Mouse (Mus musculus): ENCODE results near the gene Ano4.
A peak's percentile ranks its signal among the peaks of the same experiment; 100 is the strongest.

The Ano4 gene

DNA sequence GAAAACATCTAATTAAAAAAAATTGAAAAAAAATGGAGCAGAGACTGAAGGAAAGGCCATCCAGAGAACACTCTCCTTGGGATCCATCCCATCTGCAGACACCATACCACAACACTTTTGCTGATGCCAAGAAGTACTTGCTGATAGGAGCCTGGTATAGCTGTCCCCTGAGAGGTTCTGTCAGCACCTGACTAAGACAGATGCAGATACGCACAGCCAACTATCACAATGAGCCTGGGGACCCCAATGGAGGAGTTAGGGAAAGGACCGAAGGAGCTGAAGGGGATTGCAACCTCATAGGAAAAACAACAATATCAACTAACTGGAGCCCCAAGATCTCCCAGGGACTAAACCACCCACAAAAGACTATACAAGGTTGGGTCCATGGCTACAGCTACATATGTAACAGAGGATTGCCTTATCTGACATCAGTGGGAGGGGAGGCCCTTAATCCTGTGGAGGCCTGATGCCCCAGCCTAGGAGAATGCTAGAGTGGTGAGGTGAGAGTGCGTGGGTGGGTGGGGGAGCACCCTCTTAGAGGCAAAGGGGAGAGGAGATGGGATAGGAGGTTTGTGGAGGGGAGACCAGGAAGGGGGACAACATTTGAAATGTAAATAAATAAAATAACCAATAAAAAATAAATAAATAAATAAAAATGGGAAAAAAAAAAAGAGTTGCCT is 71.4 kb downstream of the Ano4 start:
- DNase-seq: no peak

DNA sequence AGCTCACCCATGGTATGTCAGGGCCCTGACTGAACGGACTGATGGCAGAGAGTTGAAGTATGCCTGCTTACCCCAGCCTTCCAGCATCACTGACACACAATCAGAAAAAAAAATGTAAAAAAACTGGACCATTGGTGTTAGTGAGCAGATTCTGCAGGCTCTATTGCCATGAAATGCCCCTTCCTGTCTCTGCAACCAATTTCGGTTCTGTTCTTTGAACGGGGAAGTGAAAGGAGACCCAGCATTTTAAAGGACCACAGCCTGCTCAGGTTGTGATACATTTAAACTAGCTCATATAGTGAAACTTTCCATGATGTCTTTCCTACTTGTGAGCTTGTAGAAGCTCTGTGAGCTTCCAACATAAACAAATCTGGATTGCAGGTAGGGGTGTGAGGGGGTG is 77.2 kb downstream of the Ano4 start:
- DNase-seq: no peak

GRCm38 (mm10) chr10:89263396-89263795 is 81.2 kb downstream of the Ano4 start:
- no peak for DNase-seq

- peak; percentile 3 for DNase-seq
These were observed 86.8 kb downstream of the Ano4 start for GRCm38 (mm10) chr10:89257457-89258381.

DNA sequence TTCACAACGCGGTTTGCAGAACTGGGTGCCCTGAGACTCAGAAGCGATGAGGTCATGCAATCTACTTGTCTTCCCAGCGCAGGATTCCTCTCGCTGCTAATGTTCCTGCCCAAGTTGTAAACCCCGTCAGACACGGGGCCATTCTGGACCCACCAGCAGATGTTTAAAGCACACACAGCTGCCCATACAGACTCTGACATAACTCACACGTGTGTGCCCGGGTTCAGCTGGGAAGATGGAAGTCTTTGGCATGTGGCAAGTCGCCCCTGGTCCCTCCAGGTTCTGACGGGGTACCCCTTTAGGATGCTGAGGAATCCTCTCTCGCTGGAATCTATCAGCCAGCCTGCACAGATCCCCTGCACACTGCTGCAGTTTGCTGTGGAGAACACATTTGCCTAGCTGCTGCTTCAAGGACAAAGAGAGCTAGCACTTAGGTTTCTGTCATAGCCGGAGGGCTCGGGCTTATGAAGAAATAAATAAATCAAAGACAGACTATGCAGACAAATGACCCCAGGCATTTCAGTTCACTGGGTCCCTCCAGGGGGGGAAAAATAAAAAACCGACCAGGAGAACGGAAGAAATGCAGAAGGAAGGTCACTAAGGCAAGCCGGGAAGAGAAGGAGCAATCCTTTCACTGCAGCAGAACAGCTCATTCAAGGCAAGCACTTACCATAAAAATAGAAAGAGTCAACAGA is 87.7 kb downstream of the Ano4 start:
- no peak for DNase-seq

GRCm38 (mm10) chr10:89254765-89255164 is 89.8 kb downstream of the Ano4 start:
- DNase-seq: no peak

DNA sequence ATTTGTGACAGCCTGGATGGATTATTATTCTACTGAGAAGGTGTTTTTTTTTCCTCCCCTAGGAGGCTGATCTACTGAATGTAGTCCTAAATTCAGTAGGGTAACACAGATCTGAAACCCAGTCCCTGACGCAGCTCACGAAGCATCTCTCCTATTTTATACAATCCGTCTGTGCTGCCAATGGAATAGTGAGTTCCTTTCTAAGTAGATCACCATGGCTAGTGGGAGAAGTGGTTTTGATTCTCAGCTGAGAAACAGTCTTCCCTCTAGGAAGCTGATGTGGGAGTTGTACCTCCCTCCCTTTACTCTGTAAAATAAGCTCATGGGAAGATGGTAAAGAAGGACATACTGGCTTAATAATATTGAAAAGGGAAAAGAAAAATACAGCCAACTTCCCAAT is 90.8 kb downstream of the Ano4 start:
- DNase-seq: no peak

GRCm38 (mm10) chr10:89252636-89253035 is 91.9 kb downstream of the Ano4 start:
- DNase-seq: no peak

- no peak for DNase-seq
These were observed 100.8 kb downstream of the Ano4 start for GRCm38 (mm10) chr10:89243808-89244207.

GRCm38 (mm10) chr10:89224524-89224923 is 120.0 kb downstream of the Ano4 start:
- peak; percentile 37 for DNase-seq

GRCm38 (mm10) chr10:89222284-89222989 is 122.1 kb downstream of the Ano4 start:
- no peak for DNase-seq

DNA sequence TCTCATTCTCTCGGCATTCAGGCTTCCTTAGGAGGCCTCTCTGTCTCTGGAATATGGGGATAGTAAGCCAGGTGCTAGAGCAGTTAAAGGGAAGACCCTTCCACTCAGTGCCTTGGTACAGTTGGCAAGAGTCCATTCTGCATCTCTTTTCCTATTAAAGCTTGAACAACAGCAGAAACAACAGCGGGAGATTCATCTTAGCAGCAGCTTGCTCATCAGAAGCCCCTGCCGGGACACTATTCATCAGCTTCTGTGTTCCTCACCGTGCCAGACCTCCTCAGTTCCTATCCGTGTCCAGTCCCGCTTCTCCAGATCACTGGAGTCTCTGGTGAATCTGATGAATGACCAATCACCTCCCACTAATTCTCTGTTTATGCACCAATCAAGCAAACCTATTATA is 128.5 kb downstream of the Ano4 start:
- DNase-seq: no peak

GRCm38 (mm10) chr10:89205858-89206257 is 138.7 kb downstream of the Ano4 start:
- DNase-seq: peak; percentile 6

DNA sequence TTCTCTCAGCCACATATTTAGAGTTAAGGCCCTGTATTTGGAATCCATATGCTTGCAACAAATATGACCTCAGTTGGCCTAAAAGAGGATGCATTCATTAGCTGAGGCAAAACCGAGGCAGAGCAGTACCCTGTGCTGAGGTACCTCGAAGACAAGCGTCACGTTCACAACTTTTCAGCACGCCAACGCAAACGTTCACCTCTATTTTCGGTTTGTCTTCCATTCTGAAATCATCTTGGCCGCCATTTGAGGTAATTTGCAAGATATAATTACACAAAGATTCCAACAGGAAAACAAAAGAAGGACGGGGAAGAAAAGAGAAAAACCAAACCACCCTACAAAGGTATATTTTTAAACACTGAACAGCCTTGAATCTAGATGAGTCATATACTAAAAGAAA is 148.1 kb downstream of the Ano4 start:
- DNase-seq: no peak

- no peak for DNase-seq
These were observed 149.5 kb downstream of the Ano4 start for GRCm38 (mm10) chr10:89195068-89195467.

GRCm38 (mm10) chr10:89194440-89194839 is 150.1 kb downstream of the Ano4 start:
- no peak for DNase-seq

DNA sequence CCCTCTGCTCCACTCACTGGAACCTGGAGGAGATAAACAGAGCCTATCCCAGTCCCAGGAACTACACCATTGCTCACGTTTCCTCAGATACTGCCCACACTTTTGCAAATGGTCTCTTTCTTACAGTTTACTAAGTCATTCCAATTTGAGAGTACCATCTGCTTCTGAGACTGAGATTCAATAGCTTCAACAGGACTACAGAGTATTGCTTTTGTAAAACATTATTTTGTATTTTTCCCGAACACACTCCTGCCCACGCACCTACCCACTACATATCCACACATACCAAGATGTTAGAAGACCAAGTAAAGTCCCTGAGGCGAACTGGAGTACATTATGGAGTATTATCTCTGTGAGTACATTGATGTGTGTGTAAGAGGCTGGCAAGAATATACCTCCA is 166.6 kb downstream of the Ano4 start:
- no peak for DNase-seq

- no peak for DNase-seq
These were observed 180.0 kb downstream of the Ano4 start for GRCm38 (mm10) chr10:89164533-89164932.

GRCm38 (mm10) chr10:89155502-89155901 is 189.1 kb downstream of the Ano4 start:
- no peak for DNase-seq

DNA sequence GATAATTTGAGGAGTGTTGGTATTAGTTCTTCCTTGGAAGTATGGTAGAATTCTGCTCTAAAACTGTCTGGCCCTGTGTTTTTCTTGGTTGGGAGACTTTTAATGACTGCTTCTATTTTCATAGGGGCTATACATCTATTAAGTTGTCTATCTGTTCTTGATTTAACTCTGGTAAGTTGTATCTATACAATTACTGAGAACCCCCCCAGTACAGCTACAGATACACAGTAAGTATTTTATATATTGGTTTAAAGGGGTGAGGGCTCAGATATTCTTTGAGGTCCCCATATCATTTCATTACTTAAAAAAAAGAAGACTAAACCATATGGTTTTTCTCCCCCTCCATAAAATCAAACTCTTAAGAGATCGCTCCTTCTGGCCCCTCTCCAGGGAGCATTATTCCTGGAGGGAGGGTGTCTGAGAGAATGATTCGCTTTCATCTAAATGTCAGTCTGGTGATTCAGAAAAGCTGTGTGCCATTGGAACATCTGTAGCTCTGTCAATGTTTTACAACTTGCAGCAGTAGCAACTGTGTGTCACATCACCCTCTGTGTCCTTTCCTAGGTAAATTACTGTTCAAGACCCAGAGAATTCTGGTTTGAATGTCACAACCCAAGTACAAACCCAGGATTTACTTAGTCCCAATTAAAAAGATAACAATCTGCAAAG is 189.6 kb downstream of the Ano4 start:
- DNase-seq: no peak

- no peak for DNase-seq
These were observed 195.4 kb downstream of the Ano4 start for GRCm38 (mm10) chr10:89149166-89149565.

DNA sequence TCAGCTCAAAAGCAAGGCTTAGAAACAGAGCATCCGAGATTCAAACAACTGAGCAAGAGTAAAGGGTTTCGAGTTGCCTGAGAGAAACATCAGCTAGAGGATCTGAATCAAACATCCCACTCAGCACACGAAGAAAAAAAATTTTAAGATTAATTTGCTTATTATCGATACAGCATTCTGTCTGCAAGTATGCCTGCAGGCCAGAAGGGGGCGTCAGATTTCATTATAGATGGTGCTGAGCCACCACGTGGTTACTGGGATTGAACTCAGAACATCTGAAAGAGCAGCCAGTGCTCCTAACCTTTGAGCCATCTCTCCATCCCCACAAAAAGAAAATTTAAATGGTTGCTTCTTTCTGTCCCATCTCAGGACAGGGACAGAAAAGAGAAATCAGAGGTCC is 223.2 kb downstream of the Ano4 start:
- no peak for DNase-seq

Measured in lung, postnatal 10 days (tissue).